Mouse (Mus musculus) liver, embryonic 12.5 days (tissue): ENCODE data around the gene Jak3. TPM values are rescaled to one million over a fixed set of nuclear protein-coding genes. Genes with fewer than 3 reads are reported as not detected.
"Not testable (repeated sequence)": the region's sequence is repeated elsewhere in the genome, so short reads cannot be mapped to it uniquely, and the experiment has no call there.

Source experiments
- ATAC-seq: fragments of 200-750 bp; cut with Nextera tagmentation; 2 replicates; pipeline ENCODE4 v1.8.0; 2017; ENCODE audit warnings: moderate number of reproducible peaks, mild to moderate bottlenecking, moderate library complexity
- H3K27ac ChIP-seq: fragments of 300-500 bp; sonication (generic); 2 replicates; pipeline ENCODE4 v1.5.1; 2016; ENCODE audit warnings: mild to moderate bottlenecking
- H3K27me3 ChIP-seq: fragments of 300-500 bp; sonication (generic); replicated peaks from 2 replicates; pipeline ENCODE4 v1.6.1; 2016; ENCODE audit warnings: mild to moderate bottlenecking, moderate library complexity
- H3K36me3 ChIP-seq: fragments of 300-500 bp; sonication (generic); 2 replicates; pipeline ENCODE4 v1.6.1; 2016; ENCODE audit warnings: mild to moderate bottlenecking, moderate library complexity
- H3K4me1 ChIP-seq: fragments of 300-500 bp; sonication (generic); 2 replicates; pipeline ENCODE4 v1.6.1; 2016
- H3K4me2 ChIP-seq: fragments of 300-500 bp; sonication (generic); 2 replicates; pipeline ENCODE4 v1.6.1; 2016; ENCODE audit warnings: mild to moderate bottlenecking, moderate library complexity
- H3K4me3 ChIP-seq: fragments of 300-500 bp; sonication (generic); 2 replicates; pipeline ENCODE4 v1.5.1; 2016; ENCODE audit warnings: mild to moderate bottlenecking, moderate library complexity
- H3K9ac ChIP-seq: fragments of 300-500 bp; sonication (generic); 2 replicates; pipeline ENCODE4 v1.6.1; 2016; ENCODE audit warnings: mild to moderate bottlenecking, moderate library complexity
- H3K9me3 ChIP-seq: fragments of 300-500 bp; sonication (generic); replicated peaks from 2 replicates; pipeline ENCODE4 v1.6.1; 2016; ENCODE audit warnings: mild to moderate bottlenecking, moderate library complexity
- WGBS: fragments of 180-500 bp; shearing (Covaris S2); methylation state at CpG from one replicate; pipeline ENCODE4 v1.1.7; 2016; ENCODE audit not compliant: insufficient replicate concordance; 5-methylcytosine and 5-hydroxymethylcytosine counted together
- polyA plus RNA-seq: library from polyadenylated mRNA; unstranded; fragments of >200 nt; fragmentation: Nextera tagmentation; extraction: Ambion mirVana; gene quantifications from 2 replicates; pipeline ENCODE4 v1.2.1, GENCODE M21; 2016

The Jak3 gene
- polyA plus RNA-seq, 1 experiment from 2014 or later, result 10.4 TPM

DNA sequence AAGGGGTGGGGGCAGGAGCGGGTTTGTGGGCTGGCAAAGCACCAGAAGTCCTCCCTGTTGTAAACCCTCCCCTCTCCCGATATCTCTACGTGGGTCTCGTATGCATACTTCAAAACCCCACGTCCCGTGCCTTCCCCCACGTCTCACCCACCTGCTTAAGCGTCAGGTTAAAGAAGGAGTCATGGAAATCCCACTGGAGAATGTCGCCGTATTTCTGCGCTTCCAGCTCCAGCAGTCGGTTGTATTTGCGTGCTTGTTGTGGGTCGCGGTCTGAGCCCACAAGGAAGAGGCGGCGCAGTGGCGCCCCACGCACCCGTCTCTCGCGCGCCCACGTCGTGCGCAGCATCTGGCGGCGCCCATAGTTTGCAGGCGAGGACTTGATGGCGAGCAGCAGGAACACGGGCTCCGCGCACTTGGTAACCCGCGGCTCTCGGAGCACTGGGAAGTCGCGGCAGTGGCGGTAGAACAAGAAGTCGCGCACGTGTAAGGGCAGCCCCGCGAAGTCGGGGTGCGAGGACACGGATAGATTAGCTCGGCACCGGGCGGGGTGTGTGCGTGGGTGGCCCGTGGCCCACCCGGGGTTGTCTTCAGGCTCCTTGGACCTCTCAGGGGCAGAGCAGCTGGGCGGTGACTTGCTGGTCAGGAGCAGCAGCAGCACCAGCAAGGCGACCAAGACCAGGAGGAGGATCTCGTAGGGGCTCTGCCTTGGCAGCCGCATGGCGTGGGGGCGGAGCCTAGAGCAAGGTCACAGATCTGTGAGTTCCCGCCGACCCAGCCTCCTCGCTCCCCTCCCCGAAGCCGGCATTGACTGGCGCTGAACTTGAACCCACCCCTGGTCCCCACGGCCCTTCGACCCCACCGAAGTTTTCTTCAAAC, 17.3 kb downstream of the Jak3 start:
- no peak for ATAC-seq
- Histone ChIP-seq H3K4me1 (peaks cover 11% of the 10 kb centered on the region), H3K4me3 (peak overlapping the region; percentile 10), H3K27me3 (peaks cover 96% of the 10 kb centered on the region), H3K4me2 (peak overlapping the region; percentile 23; the same call in 1 of the 2 replicates), H3K9me3 (no peaks in the 10 kb centered on the region), H3K36me3 (no peaks in the 10 kb centered on the region), H3K9ac (no peak overlapping the region), H3K27ac (no peak overlapping the region)
- 10% methylated on average over 68 of the region's 68 CpGs for WGBS

DNA sequence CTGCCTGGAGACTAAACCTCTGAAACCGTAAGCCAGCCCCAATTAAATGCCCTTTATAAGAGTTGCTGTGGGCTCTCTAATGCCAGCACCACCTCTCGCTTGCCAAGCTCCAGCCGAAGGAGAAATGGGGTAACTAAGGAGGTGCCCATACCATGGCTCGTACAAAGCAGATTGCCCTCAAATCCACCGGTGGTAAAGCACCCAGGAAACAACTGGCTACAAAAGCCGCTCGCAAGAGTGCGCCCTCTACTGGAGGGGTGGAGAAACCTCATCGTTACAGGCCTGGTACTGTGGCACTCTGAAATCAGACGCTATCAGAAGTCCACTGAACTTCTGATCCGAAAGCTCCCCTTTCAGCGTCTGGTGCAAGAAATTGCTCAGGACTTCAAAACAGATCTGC, 19.4 kb downstream of the Jak3 start:
- not testable (repeated sequence) for H3K36me3 ChIP-seq, H3K4me3 ChIP-seq, H3K9me3 ChIP-seq, ATAC-seq, H3K9ac ChIP-seq, H3K4me2 ChIP-seq, H3K27ac ChIP-seq
- WGBS, result 50% methylated on average over 12 of the region's 12 CpGs
- H3K4me1 ChIP-seq, result peaks cover 18% of the 10 kb centered on the region
- peaks cover 96% of the 10 kb centered on the region for H3K27me3 ChIP-seq

DNA sequence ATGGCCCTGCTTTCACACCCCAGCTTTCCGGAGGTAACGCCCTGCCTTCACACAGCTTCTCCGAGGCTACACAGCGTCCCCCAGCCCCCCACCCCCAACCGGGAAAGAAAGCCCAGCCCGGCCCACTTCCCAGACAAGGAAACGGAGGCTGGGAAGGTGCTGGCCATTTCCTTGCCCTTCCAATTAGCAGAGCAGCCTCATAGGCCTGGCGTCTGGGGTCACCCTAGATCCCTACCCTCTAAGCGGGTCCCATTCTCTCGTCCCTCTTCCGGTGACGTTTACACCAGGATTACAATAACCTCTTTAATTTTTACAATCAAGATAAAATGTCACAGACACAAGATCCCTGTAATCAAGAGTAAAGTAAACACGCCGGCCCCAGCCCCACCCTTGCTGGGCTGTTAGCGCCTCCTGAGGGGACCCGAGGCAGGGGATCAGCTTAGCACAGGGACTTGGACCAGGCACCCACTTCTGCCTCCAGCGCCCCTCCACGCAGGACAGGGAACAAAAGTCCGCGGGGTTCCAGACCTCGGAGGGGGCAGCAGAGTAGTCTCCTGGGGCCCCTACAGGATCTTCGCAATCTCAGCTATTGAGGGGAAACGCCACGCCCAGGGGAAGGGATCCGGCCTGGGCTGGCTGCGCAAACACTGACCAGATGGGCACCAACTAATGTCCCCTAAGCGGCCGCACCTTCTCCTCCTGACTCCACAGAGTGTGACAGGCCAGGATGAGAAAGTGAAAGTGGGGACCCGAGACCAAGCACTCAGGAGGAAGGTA, 24.6 kb downstream of the Jak3 start:
- Histone ChIP-seq H3K27me3 (peaks cover 91% of the 10 kb centered on the region), H3K9ac (peak overlapping the region; percentile 33; the same call in 1 of the 2 replicates), H3K4me1 (peaks cover 46% of the 10 kb centered on the region), H3K27ac (no peak overlapping the region), H3K9me3 (no peaks in the 10 kb centered on the region), H3K36me3 (no peaks in the 10 kb centered on the region), H3K4me3 (peak overlapping the region; percentile 54), H3K4me2 (peak overlapping the region; percentile 75)
- WGBS, result 11% methylated on average over 29 of the region's 29 CpGs
- ATAC-seq, result no peak

DNA sequence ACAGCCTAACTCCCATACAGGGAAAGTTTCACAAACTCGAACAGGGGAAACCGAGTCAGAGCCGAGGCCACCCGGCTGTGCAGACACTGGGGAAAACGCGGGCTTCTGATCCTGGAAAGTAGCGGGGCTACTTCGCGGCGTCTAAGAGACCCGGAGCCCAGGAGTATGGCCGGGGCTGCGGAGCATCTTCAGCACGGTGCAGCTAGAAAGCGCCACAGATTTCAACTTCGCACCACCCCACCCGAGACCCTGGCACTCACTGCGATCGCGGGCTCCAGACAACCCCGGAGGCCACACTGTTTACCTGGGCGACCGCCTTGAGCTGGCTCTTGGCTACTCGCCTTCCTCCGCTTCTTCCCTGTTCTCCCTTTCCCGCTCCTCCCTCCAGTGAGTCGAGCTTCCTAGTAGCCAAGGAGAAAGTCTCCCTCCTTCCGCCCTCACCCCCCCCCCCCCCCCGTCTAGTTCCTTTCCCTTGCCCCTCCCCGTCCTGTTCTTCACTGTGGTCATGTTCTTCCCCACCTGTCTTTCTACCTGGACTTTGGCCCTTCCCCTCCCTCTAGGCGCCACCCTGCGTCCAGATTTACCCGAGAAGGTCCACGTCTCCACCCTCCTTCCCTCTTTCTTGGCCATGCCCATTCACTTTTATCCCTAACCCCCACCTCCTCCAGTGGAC, 25.5 kb downstream of the Jak3 start, which contains the start of gene B3gnt3:
Gene B3gnt3 (minus strand): TSS at position 376 of the 673 bp plus-strand sequence.
- 13% methylated on average over 32 of the region's 34 CpGs for WGBS
- Histone ChIP-seq H3K27me3 (peaks cover 86% of the 10 kb centered on the region), H3K9me3 (no peaks in the 10 kb centered on the region), H3K9ac (peak within 1 kb of the TSS; percentile 65), H3K4me1 (peaks cover 46% of the 10 kb centered on the region), H3K27ac (peak within 1 kb of the TSS; percentile 86), H3K36me3 (no peaks in the 10 kb centered on the region), H3K4me3 (peak within 1 kb of the TSS; percentile 54), H3K4me2 (peak within 1 kb of the TSS; percentile 75)
- ATAC-seq, result no peak

DNA sequence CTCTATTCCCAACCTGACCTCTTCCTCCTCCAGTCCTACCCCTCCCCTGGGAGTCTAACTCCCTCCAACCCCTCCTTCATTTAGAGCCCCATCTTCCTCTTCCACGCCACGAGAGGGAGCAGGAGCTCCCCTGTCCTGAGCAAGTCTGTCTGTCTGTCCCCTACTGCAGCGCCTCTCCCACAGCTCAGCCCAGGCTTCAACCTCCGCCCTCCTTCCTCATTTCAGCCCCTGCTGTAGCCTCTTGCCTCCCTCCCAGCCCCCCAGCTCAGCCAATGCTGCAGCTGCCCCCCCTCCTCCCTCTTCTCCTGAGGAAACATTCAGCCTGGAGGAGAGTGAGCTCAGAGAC, 26.0 kb downstream of the Jak3 start:
- Histone ChIP-seq H3K4me3 (peak overlapping the region; percentile 54), H3K27ac (peak overlapping the region; percentile 86), H3K9ac (peak overlapping the region; percentile 65), H3K27me3 (peaks cover 86% of the 10 kb centered on the region), H3K36me3 (no peaks in the 10 kb centered on the region), H3K4me2 (peak overlapping the region; percentile 75), H3K9me3 (no peaks in the 10 kb centered on the region), H3K4me1 (peaks cover 46% of the 10 kb centered on the region)
- WGBS, result 7% methylated on average over 4 of the region's 4 CpGs
- peak; percentile 28; the same call in 1 of the 2 replicates for ATAC-seq

DNA sequence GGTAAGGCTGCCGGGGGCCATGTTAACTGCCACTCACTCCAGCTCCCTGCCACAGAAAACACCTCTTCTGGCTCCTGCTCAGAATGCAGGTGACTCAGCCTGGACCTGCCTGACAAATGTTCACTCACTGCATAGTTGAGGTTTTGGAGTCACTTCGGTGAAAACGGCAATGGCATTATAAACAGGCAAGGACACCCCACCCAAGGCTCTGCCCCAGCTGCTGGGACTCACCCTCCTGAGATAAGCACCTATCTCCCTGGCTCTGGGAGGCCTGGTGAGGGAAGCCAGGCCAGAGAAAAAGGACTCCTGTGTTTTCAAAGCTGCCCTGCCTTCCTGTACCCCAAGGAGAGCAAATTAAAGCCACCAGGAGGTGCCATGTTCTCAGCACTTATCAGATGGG, 26.8 kb downstream of the Jak3 start:
- Histone ChIP-seq H3K4me2 (peak overlapping the region; percentile 75), H3K4me1 (peaks cover 46% of the 10 kb centered on the region), H3K9ac (peak overlapping the region; percentile 65), H3K36me3 (no peaks in the 10 kb centered on the region), H3K4me3 (peak overlapping the region; percentile 54), H3K27me3 (peaks cover 85% of the 10 kb centered on the region), H3K27ac (peak overlapping the region; percentile 86), H3K9me3 (no peaks in the 10 kb centered on the region)
- WGBS, result 29% methylated on average over 3 of the region's 3 CpGs
- peak; percentile 96 for ATAC-seq

DNA sequence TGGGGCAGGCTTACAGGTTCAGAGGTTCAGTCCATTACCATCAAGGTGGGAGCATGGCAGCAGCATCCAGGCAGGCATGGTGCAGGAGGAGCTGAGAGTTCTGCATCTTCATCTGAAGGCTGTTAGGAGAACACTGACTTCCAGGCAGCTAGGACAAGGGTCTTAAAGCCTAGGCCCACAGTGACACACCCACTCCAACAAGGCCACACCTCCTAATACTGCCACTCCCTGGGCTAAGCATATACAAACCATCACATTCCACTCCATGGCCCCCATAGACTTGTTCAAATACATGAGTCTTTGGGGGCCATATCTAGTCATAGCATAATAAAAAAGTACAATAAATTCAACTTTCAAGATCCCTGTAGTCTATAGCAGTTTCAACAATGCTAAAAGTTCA, 27.3 kb downstream of the Jak3 start:
- peak; percentile 78 for ATAC-seq
- peak overlapping the region; percentile 54 for H3K4me3 ChIP-seq
- H3K9ac ChIP-seq, result peak overlapping the region; percentile 65
- H3K9me3 ChIP-seq, H3K36me3 ChIP-seq: not testable (repeated sequence)
- H3K4me2 ChIP-seq, result peak overlapping the region; percentile 75
- H3K4me1 ChIP-seq, result peaks cover 46% of the 10 kb centered on the region
- peak overlapping the region; percentile 86 for H3K27ac ChIP-seq
- peaks cover 85% of the 10 kb centered on the region for H3K27me3 ChIP-seq

DNA sequence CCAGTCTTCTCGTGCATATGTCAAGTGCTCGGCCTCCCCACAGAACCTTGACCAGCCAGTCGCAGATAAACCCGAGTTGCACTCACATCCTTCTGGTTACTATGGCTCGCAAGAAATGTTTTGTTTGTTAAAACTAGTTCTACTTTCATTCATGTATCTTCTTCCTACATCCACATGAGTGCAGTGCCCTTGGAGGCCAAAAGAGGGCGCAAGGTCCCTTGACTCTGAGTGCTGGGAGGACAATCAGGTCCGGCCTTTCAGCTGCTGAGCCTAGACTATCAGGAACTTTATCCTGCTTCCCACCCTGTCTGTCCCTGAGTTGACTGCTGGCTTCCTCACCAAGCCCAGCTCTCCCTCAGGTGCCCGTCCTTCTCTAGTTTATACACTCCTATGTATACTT, 31.8 kb downstream of the Jak3 start:
- Histone ChIP-seq H3K36me3 (peaks cover 10% of the 10 kb centered on the region; the same call in 1 of the 2 replicates), H3K4me1 (peaks cover 27% of the 10 kb centered on the region), H3K9ac (no peak overlapping the region), H3K4me2 (no peak overlapping the region), H3K27ac (no peak overlapping the region), H3K9me3 (no peaks in the 10 kb centered on the region), H3K27me3 (peaks cover 67% of the 10 kb centered on the region), H3K4me3 (no peak overlapping the region)
- ATAC-seq, result no peak
- WGBS, result 24% methylated on average over 8 of the region's 8 CpGs

DNA sequence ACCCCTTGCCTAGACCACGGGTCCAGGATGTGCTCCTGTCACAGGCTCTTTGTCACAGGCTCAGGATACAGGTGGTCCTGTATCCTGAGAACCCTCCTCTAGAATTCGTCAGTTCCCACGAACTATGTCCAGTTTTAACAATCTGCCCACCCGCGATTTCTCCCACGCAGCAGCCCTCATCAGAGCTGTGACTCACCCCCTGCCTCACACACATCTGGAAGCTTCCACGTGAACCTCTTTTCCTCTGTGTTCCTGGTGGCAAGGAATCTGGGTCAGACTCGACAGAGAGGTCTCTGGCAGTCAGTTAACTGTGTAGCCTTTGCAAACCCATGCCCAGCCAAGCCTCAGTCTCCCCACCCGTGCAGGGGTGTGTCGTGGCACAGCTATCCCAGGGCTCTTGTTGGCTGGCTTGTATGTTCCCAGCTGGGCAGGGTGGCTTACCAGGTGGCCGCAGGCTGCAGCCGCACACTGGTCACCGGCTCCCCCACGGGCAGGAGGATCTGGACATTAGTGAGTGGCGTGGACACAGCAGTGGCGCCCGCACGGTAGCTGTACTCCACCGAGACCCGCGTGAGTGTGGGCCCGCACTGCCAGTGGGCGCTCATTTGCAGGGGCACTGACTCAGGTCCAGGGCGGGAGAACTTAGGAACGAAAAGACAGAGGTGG, 33.2 kb downstream of the Jak3 start:
- Histone ChIP-seq H3K4me2 (peak overlapping the region; percentile 51), H3K9ac (no peak overlapping the region), H3K9me3 (no peaks in the 10 kb centered on the region), H3K27me3 (peaks cover 55% of the 10 kb centered on the region), H3K36me3 (peaks cover 10% of the 10 kb centered on the region; the same call in 1 of the 2 replicates), H3K4me3 (peak overlapping the region; percentile 12; the same call in 1 of the 2 replicates), H3K27ac (no peak overlapping the region), H3K4me1 (peaks cover 13% of the 10 kb centered on the region)
- 45% methylated on average over 25 of the region's 25 CpGs for WGBS
- peak; percentile 31 for ATAC-seq

DNA sequence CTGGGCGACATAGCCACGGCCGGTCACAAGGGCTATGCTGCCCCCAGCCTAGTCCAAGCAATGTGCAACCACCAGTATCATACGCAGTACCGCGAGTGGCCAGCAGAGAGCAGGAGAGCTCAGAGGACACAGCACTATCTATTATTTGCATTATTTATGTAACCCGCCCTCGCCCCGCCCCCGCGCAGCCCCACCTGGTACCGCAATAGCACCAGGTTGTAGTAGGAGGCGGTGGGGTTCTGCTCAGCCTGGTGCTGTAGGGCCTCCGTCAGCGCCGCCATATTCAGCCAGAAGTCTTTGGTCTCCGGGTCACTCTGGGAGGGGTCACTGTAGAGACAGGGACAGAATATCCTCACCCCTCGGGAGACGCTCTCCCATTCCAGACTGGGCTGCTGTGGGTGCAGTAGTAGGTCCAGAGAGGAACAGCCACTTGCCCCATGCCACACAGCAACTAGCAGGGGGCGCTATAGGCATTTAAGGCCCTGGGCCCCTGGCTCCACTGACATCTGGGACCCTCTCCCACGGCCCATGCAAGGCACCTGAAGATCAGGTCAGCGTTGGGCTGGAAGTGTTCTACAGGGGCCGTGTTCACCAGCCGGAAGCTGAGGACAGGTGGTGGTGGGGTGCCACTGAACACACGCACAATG, 33.8 kb downstream of the Jak3 start:
- 24% methylated on average over 25 of the region's 25 CpGs for WGBS
- H3K36me3 ChIP-seq, result peaks cover 10% of the 10 kb centered on the region; the same call in 1 of the 2 replicates
- peaks cover 52% of the 10 kb centered on the region for H3K27me3 ChIP-seq
- H3K4me1 ChIP-seq, result peaks cover 12% of the 10 kb centered on the region
- H3K9me3 ChIP-seq, result no peaks in the 10 kb centered on the region
- peak; percentile 66 for ATAC-seq
- H3K4me3 ChIP-seq, result peak overlapping the region; percentile 12; the same call in 1 of the 2 replicates
- peak overlapping the region; percentile 51 for H3K4me2 ChIP-seq
- H3K27ac ChIP-seq, result no peak overlapping the region
- no peak overlapping the region for H3K9ac ChIP-seq

DNA sequence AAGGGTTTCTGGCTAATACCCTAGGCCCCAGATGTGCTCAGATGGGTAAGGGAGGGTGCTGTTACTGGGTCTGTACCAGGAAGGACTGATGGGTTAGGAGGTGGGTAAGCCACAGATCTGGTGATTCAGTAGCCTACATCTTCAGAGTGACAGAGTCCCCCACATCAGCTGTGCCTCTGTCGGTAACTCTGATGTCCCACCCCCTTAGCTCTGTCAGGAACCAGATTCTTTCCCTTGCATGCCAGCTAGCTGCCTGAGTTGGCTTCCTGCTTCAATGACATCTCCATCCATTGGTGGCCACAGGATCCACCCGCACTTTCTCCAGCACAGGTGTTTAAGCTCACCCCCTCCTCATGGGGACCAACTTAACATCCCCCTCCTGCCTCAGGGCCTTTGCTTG, 35.5 kb downstream of the Jak3 start:
- no peak overlapping the region for H3K9ac ChIP-seq
- H3K4me3 ChIP-seq, result no peak overlapping the region
- 66% methylated on average over 2 of the region's 2 CpGs for WGBS
- peaks cover 15% of the 10 kb centered on the region for H3K4me1 ChIP-seq
- no peaks in the 10 kb centered on the region for H3K9me3 ChIP-seq
- ATAC-seq, result no peak
- H3K27ac ChIP-seq, result no peak overlapping the region
- peaks cover 14% of the 10 kb centered on the region; the same call in 1 of the 2 replicates for H3K36me3 ChIP-seq
- H3K4me2 ChIP-seq, result no peak overlapping the region
- H3K27me3 ChIP-seq, result peaks cover 50% of the 10 kb centered on the region
